Mouse (Mus musculus) erythroblast, embryonic 14.5 days (primary cell): Measurements from ENCODE around the gene Nav2.

Source experiments
- GATA1 ChIP-seq: IDR thresholded peaks from 2 replicates; pipeline ENCODE4 v1.6.1; 2012; ENCODE audit warnings: low read length, inconsistent platforms, mixed read lengths
- TAL1 ChIP-seq: IDR thresholded peaks from 3 replicates; pipeline ENCODE4 v1.6.1; 2012; ENCODE audit warnings: low read length, inconsistent platforms, mixed read lengths

DNA sequence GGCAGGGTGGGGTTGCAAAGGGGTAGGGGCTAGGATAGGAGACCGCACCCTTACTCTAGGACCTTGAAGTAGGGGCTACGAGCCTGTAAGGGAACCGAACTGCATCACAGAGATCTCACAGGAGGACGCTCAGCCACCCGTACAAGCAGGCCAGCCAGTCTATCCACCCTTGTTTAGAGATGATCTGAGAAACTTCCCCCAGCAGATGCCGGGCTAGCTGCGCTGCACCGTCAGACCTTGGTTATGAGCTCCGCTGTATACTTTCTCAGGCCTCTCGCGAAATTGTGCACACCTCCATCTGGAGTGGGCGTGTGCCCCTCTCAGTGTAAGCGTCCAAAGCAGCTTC is 50.8 kb downstream of the Nav2 start:
- TF ChIP-seq GATA1: no peak
- TF ChIP-seq TAL1: no peak
